Mouse (Mus musculus): ENCODE measurements around the gene Wdr31. TPM values are rescaled to one million over a fixed set of nuclear protein-coding genes. Genes with fewer than 3 reads are reported as not detected.

Gene Wdr31
- polyA plus RNA-seq (2012; fragmentation: generic; extraction: Trizol), result 2.6 TPM
- long read RNA-seq, experiment 1, transcript Wdr31-201 (11 exons, 1,440 nt), result major isoform, 6 of 10 reads
- long read RNA-seq, experiment 1, partial matches to known transcripts, result 0 of 10 reads
- long read RNA-seq, experiment 1, other reads (novel, unspliced or antisense), result 3 of 10 reads
- long read RNA-seq, experiment 2, transcript Wdr31-201 (11 exons, 1,440 nt), result major isoform, 9 of 22 reads
- long read RNA-seq, experiment 2, partial matches to known transcripts, result 1 of 22 reads
- long read RNA-seq, experiment 2, other reads (novel, unspliced or antisense), result 9 of 22 reads

DNA sequence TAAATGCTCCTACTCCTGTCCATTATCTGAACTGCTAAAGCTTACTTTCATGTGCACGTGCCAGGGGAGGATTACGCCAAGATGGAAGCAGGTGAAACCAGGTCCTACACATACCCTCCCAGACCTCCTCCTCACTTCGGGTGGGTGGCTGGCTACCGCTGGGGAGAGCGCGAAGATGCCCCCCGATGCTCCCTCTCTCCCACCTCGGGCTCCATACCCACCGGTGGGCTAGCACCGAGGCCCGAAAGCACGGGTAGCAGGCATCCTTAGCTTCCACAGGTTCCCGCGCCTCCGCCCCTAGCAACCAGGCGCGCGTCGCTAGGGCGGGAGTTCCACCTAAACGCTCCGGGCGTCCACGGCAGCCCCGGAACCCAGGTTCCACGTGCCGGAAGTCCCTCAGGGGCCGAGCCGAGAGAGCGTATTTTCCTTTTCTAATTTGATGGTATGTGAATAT, at the start of gene Wdr31:
Wdr31 (minus strand) TSS at position 299 of the 454 bp plus-strand sequence.
- TF ChIP-seq FOSL1 (IDR thresholded peaks at IDR 0.05; ENCODE audit: insufficient read depth, low read length, poor library complexity, severe bottlenecking), result no peak
- TF ChIP-seq MYOG (IDR thresholded peaks at IDR 0.05; ENCODE audit: control insufficient read depth, extremely low read depth, insufficient read length), result no peak
- TF ChIP-seq CEBPB (IDR thresholded peaks at IDR 0.05; ENCODE audit: low read depth), result no peak
- no peak for TF ChIP-seq USF1 (IDR thresholded peaks at IDR 0.05; ENCODE audit: low read depth)
- no peak for TF ChIP-seq MYOD1 (IDR thresholded peaks at IDR 0.05; ENCODE audit: control insufficient read depth, insufficient read length, low read depth)
- peak; percentile 38 for TF ChIP-seq MAX (IDR thresholded peaks at IDR 0.05)
- TF ChIP-seq CTCF (IDR thresholded peaks at IDR 0.05; ENCODE audit: control insufficient read depth, insufficient read depth, insufficient read length), result no peak
- Histone ChIP-seq H3K36me3 (ENCODE audit: control insufficient read depth, insufficient read depth) (no peaks in the 10 kb centered on the region), H3K79me2 (ENCODE audit: control insufficient read depth, insufficient read depth) (no peaks in the 10 kb centered on the region), H3K4me3 (ENCODE audit: insufficient read depth, poor library complexity, severe bottlenecking) (peak within 1 kb of the TSS; percentile 44), H3ac (ENCODE audit: control insufficient read depth, insufficient read length, low read depth) (peak within 1 kb of the TSS; percentile 81), H3K27me3 (ENCODE audit: control insufficient read depth, insufficient read depth, insufficient read length) (no peaks in the 10 kb centered on the region), H3K79me3 (ENCODE audit: low read depth) (no peaks in the 10 kb centered on the region)

DNA sequence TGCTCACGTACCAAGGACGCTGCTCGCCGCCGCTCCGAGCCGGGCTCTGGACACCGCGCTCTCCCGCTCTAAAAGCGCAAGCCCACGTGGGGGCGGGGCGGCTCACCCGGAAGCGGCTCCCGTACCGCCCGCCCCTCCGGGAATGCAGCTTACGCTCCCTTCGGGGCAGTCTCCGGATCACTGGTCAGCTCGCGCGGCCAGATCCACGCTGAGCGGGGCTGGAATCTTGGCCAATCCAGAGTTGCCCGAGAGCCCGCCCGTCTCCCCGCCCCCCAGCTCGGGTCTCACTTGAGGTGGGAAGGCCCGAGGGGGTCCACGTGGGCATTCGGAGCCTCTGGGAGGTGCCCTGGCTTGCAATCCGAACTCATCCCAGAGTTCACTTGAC, 49.1 kb upstream of the Wdr31 start, which contains the start of gene Alad:
Alad (minus strand) TSS at position 70 of the 385 bp plus-strand sequence.
- no peak for TF ChIP-seq MYOG (IDR thresholded peaks at IDR 0.05; ENCODE audit: control insufficient read depth, extremely low read depth, insufficient read length)
- TF ChIP-seq USF1 (IDR thresholded peaks at IDR 0.05; ENCODE audit: low read depth), result peak; percentile 80
- peak; percentile 98 for TF ChIP-seq MAX (IDR thresholded peaks at IDR 0.05)
- no peak for TF ChIP-seq CEBPB (IDR thresholded peaks at IDR 0.05; ENCODE audit: low read depth)
- TF ChIP-seq CTCF (IDR thresholded peaks at IDR 0.05; ENCODE audit: control insufficient read depth, insufficient read depth, insufficient read length), result no peak
- no peak for TF ChIP-seq FOSL1 (IDR thresholded peaks at IDR 0.05; ENCODE audit: insufficient read depth, low read length, poor library complexity, severe bottlenecking)
- TF ChIP-seq MYOD1 (IDR thresholded peaks at IDR 0.05; ENCODE audit: control insufficient read depth, insufficient read length, low read depth), result no peak
- Histone ChIP-seq H3K27me3 (ENCODE audit: control insufficient read depth, insufficient read depth, insufficient read length) (no peaks in the 10 kb centered on the region), H3K79me2 (ENCODE audit: control insufficient read depth, insufficient read depth) (peaks cover 43% of the 10 kb centered on the region), H3ac (ENCODE audit: control insufficient read depth, insufficient read length, low read depth) (peak within 1 kb of the TSS; percentile 82), H3K4me3 (ENCODE audit: insufficient read depth, poor library complexity, severe bottlenecking) (peak within 1 kb of the TSS; percentile 78), H3K79me3 (ENCODE audit: low read depth) (peaks cover 11% of the 10 kb centered on the region), H3K36me3 (ENCODE audit: control insufficient read depth, insufficient read depth) (peaks cover 5% of the 10 kb centered on the region)

DNA sequence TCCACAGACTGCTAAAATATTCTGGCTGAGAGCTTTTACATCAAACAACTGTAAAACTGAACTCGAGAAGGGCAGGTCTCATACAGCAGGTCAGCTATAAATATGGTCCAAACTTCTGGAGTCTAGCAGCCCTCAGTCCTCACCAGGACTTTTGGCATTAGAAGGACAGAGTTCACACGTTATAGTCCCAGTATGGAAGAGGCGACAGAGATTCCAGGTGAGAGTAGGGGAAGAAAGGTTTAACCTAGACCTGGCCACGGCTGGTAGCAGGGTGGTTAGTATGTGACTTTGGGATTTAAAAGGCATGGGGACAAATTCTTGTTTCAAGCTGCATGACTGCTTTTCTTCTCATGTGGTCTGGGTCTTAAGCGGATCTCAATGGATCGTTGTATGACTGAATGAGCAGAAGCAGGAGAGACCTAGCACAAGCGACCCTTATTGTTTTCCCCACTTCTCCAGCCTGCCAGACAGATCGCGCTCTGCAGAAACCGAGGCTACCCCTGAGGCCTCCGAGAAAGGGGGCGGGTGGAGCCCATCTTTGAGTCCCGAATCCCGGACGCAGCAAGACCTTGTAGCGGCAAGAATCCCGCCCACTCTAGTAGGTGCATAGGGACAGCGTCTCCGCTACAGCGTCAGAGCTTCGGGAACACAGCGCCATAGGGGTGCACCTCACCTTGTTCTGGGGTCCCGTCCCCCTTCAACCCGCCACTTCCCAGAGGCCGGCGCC, 48.6 kb upstream of the Wdr31 start:
- Histone ChIP-seq H3K27me3 (ENCODE audit: control insufficient read depth, insufficient read depth, insufficient read length) (no peaks in the 10 kb centered on the region), H3ac (ENCODE audit: control insufficient read depth, insufficient read length, low read depth) (peak overlapping the region; percentile 82), H3K4me3 (ENCODE audit: insufficient read depth, poor library complexity, severe bottlenecking) (peak overlapping the region; percentile 78), H3K79me2 (ENCODE audit: control insufficient read depth, insufficient read depth) (peaks cover 38% of the 10 kb centered on the region), H3K79me3 (ENCODE audit: low read depth) (peaks cover 8% of the 10 kb centered on the region), H3K36me3 (ENCODE audit: control insufficient read depth, insufficient read depth) (peaks cover 5% of the 10 kb centered on the region)
- TF ChIP-seq FOSL1 (IDR thresholded peaks at IDR 0.05; ENCODE audit: insufficient read depth, low read length, poor library complexity, severe bottlenecking) (no peak), MYOG (IDR thresholded peaks at IDR 0.05; ENCODE audit: control insufficient read depth, extremely low read depth, insufficient read length) (no peak), MAX (IDR thresholded peaks at IDR 0.05) (no peak), MYOD1 (IDR thresholded peaks at IDR 0.05; ENCODE audit: control insufficient read depth, insufficient read length, low read depth) (no peak), CEBPB (IDR thresholded peaks at IDR 0.05; ENCODE audit: low read depth) (no peak), CTCF (IDR thresholded peaks at IDR 0.05; ENCODE audit: control insufficient read depth, insufficient read depth, insufficient read length) (no peak), USF1 (IDR thresholded peaks at IDR 0.05; ENCODE audit: low read depth) (no peak)

DNA sequence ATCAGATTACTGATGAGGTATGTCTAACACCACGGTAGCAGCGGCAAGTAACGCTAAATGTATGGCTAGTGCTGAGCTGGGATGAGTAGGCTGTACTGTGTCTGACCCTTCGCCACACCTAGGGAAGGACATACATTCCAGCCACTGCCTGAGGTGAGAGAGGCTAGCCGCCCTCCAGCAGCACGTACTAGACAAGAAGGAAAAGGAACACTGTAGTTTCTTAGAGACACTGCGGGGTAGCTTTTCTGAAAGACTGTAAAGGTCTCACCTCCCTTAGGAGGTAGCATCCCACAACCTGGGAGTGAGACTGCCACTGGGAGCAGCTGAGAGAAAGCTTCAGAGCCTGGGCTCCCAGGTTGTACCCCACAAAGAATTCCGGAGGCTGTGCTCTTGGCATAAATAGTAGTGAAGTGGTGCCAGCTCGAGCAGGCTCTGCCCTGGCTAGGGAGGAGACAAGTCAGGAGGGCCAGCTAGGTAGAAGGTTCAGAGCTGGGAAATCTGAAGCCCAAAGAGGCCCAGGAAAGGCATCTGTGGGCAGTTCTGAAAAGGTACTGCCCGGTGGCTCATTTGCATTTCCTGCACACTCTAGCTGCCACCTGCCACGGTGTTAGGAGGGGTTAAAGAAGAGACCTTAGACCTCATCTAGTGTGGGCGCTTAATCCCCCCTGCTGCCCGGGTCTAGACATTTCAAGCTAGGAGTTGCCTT, 47.9 kb upstream of the Wdr31 start:
- Histone ChIP-seq H3K79me3 (ENCODE audit: low read depth) (peaks cover under 1% of the 10 kb centered on the region), H3K4me3 (ENCODE audit: insufficient read depth, poor library complexity, severe bottlenecking) (peak overlapping the region; percentile 78), H3K36me3 (ENCODE audit: control insufficient read depth, insufficient read depth) (peaks cover 7% of the 10 kb centered on the region), H3K79me2 (ENCODE audit: control insufficient read depth, insufficient read depth) (peaks cover 31% of the 10 kb centered on the region), H3ac (ENCODE audit: control insufficient read depth, insufficient read length, low read depth) (peak overlapping the region; percentile 82), H3K27me3 (ENCODE audit: control insufficient read depth, insufficient read depth, insufficient read length) (no peaks in the 10 kb centered on the region)
- TF ChIP-seq MYOG (IDR thresholded peaks at IDR 0.05; ENCODE audit: control insufficient read depth, extremely low read depth, insufficient read length) (no peak), CTCF (IDR thresholded peaks at IDR 0.05; ENCODE audit: control insufficient read depth, insufficient read depth, insufficient read length) (no peak), MYOD1 (IDR thresholded peaks at IDR 0.05; ENCODE audit: control insufficient read depth, insufficient read length, low read depth) (no peak), MAX (IDR thresholded peaks at IDR 0.05) (no peak), FOSL1 (IDR thresholded peaks at IDR 0.05; ENCODE audit: insufficient read depth, low read length, poor library complexity, severe bottlenecking) (no peak), CEBPB (IDR thresholded peaks at IDR 0.05; ENCODE audit: low read depth) (no peak), USF1 (IDR thresholded peaks at IDR 0.05; ENCODE audit: low read depth) (no peak)
